Mouse (Mus musculus) retina, postnatal 7 days (tissue): ENCODE data around the gene Ppm1k.
"Not testable (repeated sequence)": the region's sequence is repeated elsewhere in the genome, so short reads cannot be mapped to it uniquely, and the experiment has no call there.

ENCODE experiments used
- DNase-seq: peaks from one replicate; pipeline ENCODE4 v3.0.0-alpha.2; 2012; ENCODE audit warnings: low read depth, low spot score

Gene Ppm1k

GRCm38 (mm10) chr6:57535386-57535936, at the start of gene Ppm1k:
Ppm1k (minus strand) TSS chr6:57535468.
- DNase-seq, result peak; percentile 89

- no peak for DNase-seq
Observed at GRCm38 (mm10) chr6:57582356-57582755, 47.1 kb upstream of the Ppm1k start.

GRCm38 (mm10) chr6:57581595-57581994, 46.3 kb upstream of the Ppm1k start:
- DNase-seq, result no peak

GRCm38 (mm10) chr6:57580881-57581548, 45.7 kb upstream of the Ppm1k start, which contains the start of gene Herc6:
Herc6 (plus strand) TSS chr6:57581000.
- DNase-seq, result no peak

GRCm38 (mm10) chr6:57571587-57571986, 36.3 kb upstream of the Ppm1k start:
- DNase-seq, result no peak

- DNase-seq, result peak; percentile 43
Observed at GRCm38 (mm10) chr6:57570170-57570974, 35.1 kb upstream of the Ppm1k start.

- no peak for DNase-seq
Observed at GRCm38 (mm10) chr6:57567630-57568029, 32.4 kb upstream of the Ppm1k start.

GRCm38 (mm10) chr6:57565452-57565851, 30.2 kb upstream of the Ppm1k start:
- DNase-seq, result no peak

- no peak for DNase-seq
Observed at GRCm38 (mm10) chr6:57563454-57563853, 28.2 kb upstream of the Ppm1k start.

- DNase-seq, result no peak
Observed at GRCm38 (mm10) chr6:57557796-57558317, 22.6 kb upstream of the Ppm1k start.

GRCm38 (mm10) chr6:57551211-57551796, 16.0 kb upstream of the Ppm1k start:
- DNase-seq, result no peak

- DNase-seq, result no peak
Observed at GRCm38 (mm10) chr6:57544866-57545265, 9.6 kb upstream of the Ppm1k start.

GRCm38 (mm10) chr6:57543591-57543990, 8.3 kb upstream of the Ppm1k start:
- DNase-seq, result not testable (repeated sequence)

- DNase-seq, result no peak
Observed at GRCm38 (mm10) chr6:57541737-57542335, 6.6 kb upstream of the Ppm1k start.

GRCm38 (mm10) chr6:57540950-57541498, 5.8 kb upstream of the Ppm1k start:
- no peak for DNase-seq

GRCm38 (mm10) chr6:57537887-57538286, 2.6 kb upstream of the Ppm1k start:
- no peak for DNase-seq

GRCm38 (mm10) chr6:57535971-57536669, 852 bp upstream of the Ppm1k start:
- DNase-seq, result no peak

GRCm38 (mm10) chr6:57534611-57535286, 519 bp downstream of the Ppm1k start:
- DNase-seq, result peak; percentile 9

GRCm38 (mm10) chr6:57534231-57534610, 1.0 kb downstream of the Ppm1k start:
- no peak for DNase-seq

GRCm38 (mm10) chr6:57533410-57533809, 1.9 kb downstream of the Ppm1k start:
- DNase-seq, result no peak
